Mouse (Mus musculus): ENCODE results near the gene Adss.
A peak's percentile ranks its signal among the peaks of the same experiment; 100 is the strongest.
"Not testable (repeated sequence)": the region's sequence is repeated elsewhere in the genome, so short reads cannot be mapped to it uniquely, and the experiment has no call there.

Gene Adss

GRCm38 (mm10) chr1:177796193-177796939 lies at the start of gene Adss:
Adss (minus strand) TSS chr1:177796511.
- DNase-seq (ENCODE audit: low spot score): peak; percentile 99

DNA sequence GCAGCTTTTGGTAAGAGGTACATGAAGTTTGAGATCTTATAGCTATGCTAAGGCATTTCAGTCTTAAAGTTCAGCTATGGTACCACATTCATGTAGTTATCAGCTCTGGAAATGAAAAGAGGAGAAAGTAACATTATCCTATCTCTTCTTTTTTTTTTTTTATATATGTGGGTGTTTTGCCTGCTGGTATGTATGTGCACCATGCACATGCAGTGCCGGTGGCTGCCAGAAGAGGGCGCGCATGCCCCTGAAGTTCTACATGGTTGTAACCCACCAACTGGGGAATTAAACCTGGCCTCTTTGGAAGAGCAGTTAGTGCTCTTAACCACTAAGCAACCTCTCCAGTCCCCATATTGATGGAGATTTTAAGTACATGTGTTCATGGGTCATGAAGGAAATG lies 49.5 kb upstream of the Adss start:
- DNase-seq (ENCODE audit: low spot score): peak; percentile 55

DNA sequence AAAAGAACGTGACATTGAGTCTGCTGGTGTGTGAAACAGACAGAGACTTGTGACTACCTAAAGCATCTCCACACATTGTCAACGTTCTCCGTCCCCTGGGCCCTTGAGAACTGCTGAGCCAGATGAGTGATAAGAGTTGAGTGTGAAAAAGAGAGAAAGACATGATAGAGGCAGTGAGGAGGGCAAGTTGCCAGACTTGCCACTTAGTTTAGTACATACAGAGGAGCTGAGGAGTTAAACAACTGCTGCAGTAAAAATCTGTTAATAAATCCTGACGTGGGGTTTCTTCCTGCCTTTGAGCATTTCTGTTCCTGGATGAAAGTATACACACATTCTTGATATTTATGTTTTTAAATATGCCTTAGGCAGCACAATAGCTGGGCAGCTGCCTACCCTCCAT lies 31.5 kb upstream of the Adss start:
- DNase-seq (ENCODE audit: low spot score): not testable (repeated sequence)

DNA sequence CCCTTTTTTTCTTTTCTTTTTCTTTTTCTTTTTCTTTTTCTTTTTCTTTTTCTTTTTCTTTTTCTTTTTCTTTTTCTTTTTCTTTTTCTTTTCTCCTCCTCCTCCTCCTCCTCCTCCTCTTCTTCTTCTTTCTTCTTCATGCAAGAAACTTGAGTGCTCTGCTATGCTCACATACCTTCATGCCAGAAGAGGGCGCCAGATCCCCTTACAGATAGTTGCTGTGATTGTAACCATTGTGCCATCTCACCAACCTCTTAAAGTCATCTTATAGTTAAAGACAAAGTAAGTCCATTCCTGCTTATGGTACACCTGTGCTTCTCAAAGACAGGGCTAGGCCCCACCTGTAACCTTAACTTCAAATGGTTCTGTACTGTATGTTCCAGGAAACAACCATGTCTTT lies 10.5 kb upstream of the Adss start:
- not testable (repeated sequence) for DNase-seq (ENCODE audit: low spot score)

- DNase-seq (ENCODE audit: low spot score): no peak
Measured at GRCm38 (mm10) chr1:177803511-177803910, 7.2 kb upstream of the Adss start.

GRCm38 (mm10) chr1:177797151-177797755 lies 942 bp upstream of the Adss start:
- DNase-seq (ENCODE audit: low spot score): no peak

- peak; percentile 72 for DNase-seq (ENCODE audit: low spot score)
Measured at GRCm38 (mm10) chr1:177795421-177796192, 704 bp downstream of the Adss start.

GRCm38 (mm10) chr1:177794866-177795265 lies 1.4 kb downstream of the Adss start:
- no peak for DNase-seq (ENCODE audit: low spot score)

DNA sequence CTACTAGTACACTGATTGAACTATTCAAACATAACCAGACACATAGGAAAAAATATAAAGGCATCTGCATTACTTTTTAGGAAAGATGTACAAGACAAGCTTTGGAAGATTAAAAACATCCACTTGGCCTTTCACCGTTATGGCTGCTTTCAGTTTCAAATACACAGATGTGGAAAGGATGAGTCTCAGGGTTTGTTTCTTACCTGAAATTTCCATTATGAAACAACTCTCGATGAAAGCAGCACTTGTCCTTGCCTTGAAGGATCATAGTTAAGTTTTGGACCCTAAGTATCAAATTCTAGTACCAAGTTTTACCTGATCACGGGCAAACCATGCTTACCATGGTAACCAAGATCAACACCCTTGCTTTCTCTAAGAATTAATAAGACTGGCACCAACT lies 3.5 kb downstream of the Adss start:
- no peak for DNase-seq (ENCODE audit: low spot score)

DNA sequence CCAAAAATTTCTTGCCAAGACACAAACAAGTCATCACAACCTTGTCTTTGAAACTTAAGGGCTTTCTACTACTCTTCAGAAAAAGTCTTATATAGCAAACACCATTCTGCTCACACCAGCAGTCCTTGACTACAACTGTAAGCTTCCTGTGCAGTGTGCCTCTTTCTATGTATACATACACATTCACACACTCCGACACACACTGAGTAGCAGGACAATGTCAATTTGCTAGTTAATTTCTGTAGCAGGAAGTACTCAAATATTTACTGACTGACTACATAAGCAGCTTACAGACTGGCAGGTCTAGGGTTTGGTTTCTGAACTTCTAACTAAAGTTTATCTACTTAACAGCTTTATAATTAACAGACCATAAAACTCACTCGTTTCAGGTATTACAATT lies 18.9 kb downstream of the Adss start:
- no peak for DNase-seq (ENCODE audit: low spot score)

DNA sequence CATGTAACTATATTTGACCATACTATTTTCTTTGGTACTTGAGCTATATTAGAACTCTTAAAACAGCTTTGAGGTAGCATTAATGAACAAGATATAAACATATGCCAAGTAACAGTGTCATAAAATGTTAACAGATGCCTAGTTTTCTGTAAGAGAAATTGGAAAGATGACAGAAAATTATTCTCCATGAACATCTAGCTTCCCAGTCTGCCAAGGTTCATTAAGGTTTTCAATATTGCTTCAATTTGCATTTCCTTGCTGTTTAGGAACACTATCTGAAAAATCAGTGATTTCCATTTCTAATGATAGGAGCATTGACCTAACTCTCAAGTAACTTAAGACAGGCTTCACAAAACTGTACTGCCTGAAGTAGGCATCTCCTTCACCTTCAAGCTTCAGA lies 27.4 kb downstream of the Adss start:
- DNase-seq (ENCODE audit: low spot score): no peak

GRCm38 (mm10) chr1:177757249-177757648 lies 39.1 kb downstream of the Adss start:
- no peak for DNase-seq (ENCODE audit: low spot score)

DNA sequence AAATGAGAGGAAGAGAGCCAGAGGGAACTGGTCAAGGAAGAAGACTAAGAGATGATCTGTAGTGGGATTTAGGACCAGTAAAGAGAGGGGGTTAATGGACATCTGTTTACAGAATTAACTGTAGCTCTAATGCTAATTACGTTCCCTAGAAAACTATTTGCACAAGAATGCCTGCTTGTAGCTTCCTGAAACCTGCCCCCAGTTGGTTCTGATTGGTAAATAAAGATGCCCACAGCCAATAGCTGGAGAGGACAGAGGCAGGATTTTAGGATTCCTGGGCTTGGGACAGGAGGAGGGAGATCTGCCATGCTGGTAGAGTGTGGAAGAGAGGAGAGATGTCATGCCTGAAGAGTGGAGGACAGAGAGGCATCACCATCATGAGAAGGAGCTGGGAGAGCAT lies 42.8 kb downstream of the Adss start:
- no peak for DNase-seq (ENCODE audit: low spot score)

DNA sequence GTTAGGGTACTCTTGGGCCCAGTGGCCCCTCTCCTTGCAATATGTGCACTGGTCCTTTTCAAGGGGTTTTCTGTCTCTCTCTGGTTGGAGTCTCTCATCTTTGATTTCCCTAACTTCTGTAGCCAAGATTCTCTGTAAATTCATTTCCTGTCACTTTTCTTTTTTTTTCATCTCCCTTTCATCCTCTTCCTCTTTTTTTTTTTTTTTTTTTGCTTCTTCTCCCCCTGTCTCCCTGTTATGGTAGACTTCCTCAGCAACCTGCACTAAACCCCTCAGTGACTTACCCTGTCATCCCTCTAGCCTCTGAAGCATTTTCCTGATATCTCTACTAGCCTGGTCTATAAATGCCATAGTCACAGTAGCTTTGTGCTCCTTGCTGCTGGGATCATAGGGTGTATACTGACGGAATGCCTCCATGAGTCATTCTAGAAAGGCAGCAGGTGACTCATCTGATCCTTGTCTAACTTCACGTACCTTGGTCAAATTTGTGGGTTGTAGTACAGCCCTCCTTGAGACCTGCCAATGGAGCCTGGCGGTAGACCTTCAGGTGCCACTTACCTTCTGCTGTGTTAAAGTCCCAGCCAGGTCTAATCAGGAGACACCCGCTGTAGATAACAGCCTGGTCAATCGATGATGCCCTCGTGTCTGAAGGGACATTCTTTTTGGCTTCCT lies 48.3 kb downstream of the Adss start:
- DNase-seq (ENCODE audit: low spot score): no peak

GRCm38 (mm10) chr1:177744521-177745325 lies 51.6 kb downstream of the Adss start:
- no peak for DNase-seq (ENCODE audit: low spot score)

GRCm38 (mm10) chr1:177742119-177742518 lies 54.2 kb downstream of the Adss start:
- DNase-seq (ENCODE audit: low spot score): no peak

GRCm38 (mm10) chr1:177740707-177741106 lies 55.6 kb downstream of the Adss start:
- no peak for DNase-seq (ENCODE audit: low spot score)

DNA sequence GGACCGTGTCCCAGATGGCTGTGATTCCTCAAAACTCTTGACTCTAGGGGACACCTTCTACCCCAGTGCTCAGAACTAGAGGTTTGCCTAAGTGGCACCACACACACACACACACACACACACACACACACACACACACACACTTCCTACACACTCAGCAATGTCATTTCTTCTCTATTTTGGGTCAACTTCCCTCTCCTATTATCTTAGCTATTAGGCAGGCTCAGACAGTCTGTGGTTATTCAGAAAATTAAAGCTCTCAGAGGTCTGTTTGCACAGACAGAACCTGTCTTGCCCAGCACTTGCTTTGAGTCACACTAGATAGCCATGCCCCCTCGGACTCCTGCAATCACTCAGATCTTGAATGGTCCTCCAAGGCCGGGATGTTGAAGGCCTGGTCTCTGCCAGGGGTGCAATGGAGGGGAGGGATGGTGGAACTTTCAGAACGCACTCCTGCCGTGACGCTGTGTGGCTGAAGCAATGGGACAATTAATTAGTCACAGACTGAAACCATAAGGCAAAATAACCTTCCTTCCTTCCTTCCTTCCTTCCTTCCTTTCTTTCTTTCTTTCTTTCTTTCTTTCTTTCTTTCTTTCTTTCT lies 58.7 kb downstream of the Adss start:
- DNase-seq (ENCODE audit: low spot score): no peak

GRCm38 (mm10) chr1:177731973-177732372 lies 64.3 kb downstream of the Adss start:
- DNase-seq (ENCODE audit: low spot score): no peak

- DNase-seq (ENCODE audit: low spot score): no peak
Measured at GRCm38 (mm10) chr1:177729043-177730024, 67.0 kb downstream of the Adss start, which contains the start of gene 1700016C15Rik. 1700016C15Rik (plus strand) TSS chr1:177729814.
